Mouse (Mus musculus) liver, embryonic 14.5 days (tissue): ENCODE measurements around the gene Pdhb. TPM values are rescaled to one million over a fixed set of nuclear protein-coding genes. Genes with fewer than 3 reads are reported as not detected.

Experiments
- ATAC-seq: fragments of 200-750 bp; cut with Nextera tagmentation; 2 replicates; pipeline ENCODE4 v1.8.0; 2017; ENCODE audit warnings: moderate number of reproducible peaks, mild to moderate bottlenecking, moderate library complexity; ENCODE audit not compliant: insufficient read depth
- DNase-seq, 3 experiments: peaks; one replicate each; pipeline ENCODE4 v3.0.0-alpha.2; 2012 to 2013; ENCODE audit warnings: low read depth in 3 of 3, low spot score in 3 of 3
- H3K27ac ChIP-seq: fragments of 300-500 bp; sonication (generic); 2 replicates; pipeline ENCODE4 v1.5.1; 2014; ENCODE audit warnings: moderate library complexity, mild to moderate bottlenecking, control low read depth, inconsistent platforms
- H3K27me3 ChIP-seq: fragments of 300-500 bp; sonication (generic); 2 replicates; pipeline ENCODE4 v1.6.1; 2014; ENCODE audit warnings: mild to moderate bottlenecking, low read length, moderate library complexity; ENCODE audit not compliant: control insufficient read depth, insufficient read depth
- H3K36me3 ChIP-seq: fragments of 300-500 bp; sonication (generic); replicated peaks from 2 replicates; pipeline ENCODE4 v1.6.1; 2014; ENCODE audit warnings: low read depth; ENCODE audit not compliant: control insufficient read depth, insufficient read depth
- H3K4me1 ChIP-seq, 2 experiments: fragments of 200-500 bp in 1 of 2; fragments of 300-500 bp in 1 of 2; sonication (generic) in 1 of 2; replicated peaks; 2 replicates each; pipeline ENCODE4 v1.6.1; 2012 to 2014; ENCODE audit warnings: antibody characterized with exemption in 1 of 2, inconsistent platforms in 1 of 2, low read length in 1 of 2; ENCODE audit not compliant: control insufficient read depth in 2 of 2, insufficient read depth in 2 of 2
- H3K4me2 ChIP-seq: fragments of 300-500 bp; sonication (generic); 2 replicates; pipeline ENCODE4 v1.6.1; 2014; ENCODE audit warnings: low read depth, mild to moderate bottlenecking, control low read depth, moderate library complexity
- H3K4me3 ChIP-seq, 2 experiments: fragments of 200-500 bp in 1 of 2; fragments of 300-500 bp in 1 of 2; sonication (generic) in 1 of 2; 2 replicates each; pipeline ENCODE4 v1.5.1; 2012 to 2014; ENCODE audit warnings: low read depth in 2 of 2, low read length in 2 of 2, mild to moderate bottlenecking in 2 of 2, control low read depth in 1 of 2, inconsistent platforms in 1 of 2, moderate library complexity in 1 of 2; ENCODE audit not compliant: insufficient read depth in 1 of 2
- H3K9ac ChIP-seq: fragments of 300-500 bp; sonication (generic); replicated peaks from 2 replicates; pipeline ENCODE4 v1.6.1; 2014; ENCODE audit warnings: mild to moderate bottlenecking, control low read depth, moderate library complexity
- H3K9me3 ChIP-seq: fragments of 300-500 bp; sonication (generic); 2 replicates; pipeline ENCODE4 v1.6.1; 2016; ENCODE audit warnings: low read length, mixed read lengths; ENCODE audit not compliant: control insufficient read depth
- CTCF ChIP-seq: IDR thresholded peaks from 2 replicates; pipeline ENCODE4 v1.5.1; 2016; ENCODE audit warnings: antibody characterized with exemption, low read depth, control low read depth
- EP300 ChIP-seq: IDR thresholded peaks from 2 replicates; pipeline ENCODE4 v1.6.1; 2016; ENCODE audit warnings: antibody characterized with exemption, low read depth
- WGBS: fragments of 180-500 bp; shearing (Covaris S2); extraction: QIAGEN DNeasy Blood & Tissue Kit; methylation state at CpG from one replicate; pipeline ENCODE4 v1.1.7; 2014; ENCODE audit not compliant: insufficient replicate concordance; 5-methylcytosine and 5-hydroxymethylcytosine counted together
- polyA plus RNA-seq, 2 experiments: library from polyadenylated mRNA; depleted of rRNA in 1 of 2; stranded (reverse) in 1 of 2; unstranded in 1 of 2; fragments of >200 nt; fragmentation: Nextera tagmentation in 1 of 2; extraction: Ambion mirVana in 1 of 2; gene quantifications; 2 replicates each; pipeline versions ENCODE4 v1.2.1 to v1.2.3; 2012 to 2014

The Pdhb gene
- polyA plus RNA-seq, 2 experiments: 74.9 to 119 TPM

DNA sequence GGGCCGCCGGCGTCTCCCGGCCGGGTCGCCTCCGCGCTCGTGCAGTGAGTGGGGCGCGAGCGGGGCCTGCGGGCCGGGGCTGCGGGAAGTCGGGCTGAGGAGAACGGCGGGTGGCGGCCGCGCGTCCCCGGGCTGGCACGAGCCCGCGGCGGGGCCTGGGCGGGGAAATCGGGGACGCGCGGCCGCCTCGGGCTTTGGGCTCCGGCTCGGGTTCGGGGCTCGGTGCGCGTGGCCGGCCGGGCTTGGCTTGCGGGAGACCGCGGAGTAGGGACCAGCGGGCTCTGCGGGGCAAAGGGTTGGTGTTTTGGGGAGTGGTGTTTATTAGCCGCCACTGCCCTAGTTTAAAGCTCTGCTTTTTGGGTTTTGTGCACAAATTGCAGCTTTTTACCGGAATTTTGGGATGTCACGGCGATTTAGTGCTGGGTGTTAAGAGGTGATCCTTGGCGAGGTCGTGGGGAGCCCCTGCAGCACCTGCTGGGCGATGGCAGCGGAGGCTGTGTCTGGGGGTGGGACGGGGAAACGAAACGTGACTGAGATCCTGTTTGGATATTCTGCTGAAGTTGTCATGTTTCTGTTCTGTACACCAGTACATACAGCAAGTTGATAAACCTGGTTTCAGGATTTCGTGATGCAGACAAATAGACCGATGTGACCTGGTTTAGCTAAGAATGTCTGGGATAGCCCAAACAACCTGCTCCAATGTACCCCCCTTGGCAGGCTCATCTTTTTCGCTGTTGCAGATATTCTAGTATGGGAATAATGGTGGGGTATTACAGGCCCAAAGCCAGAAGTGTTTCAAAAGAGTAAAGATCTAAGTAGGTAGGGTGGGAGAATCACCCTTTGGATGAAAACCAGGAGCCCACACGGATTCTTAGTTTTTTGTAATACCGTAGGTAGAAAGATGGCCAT, 41.7 kb upstream of the Pdhb start:
- no peaks in the 10 kb centered on the region for H3K36me3 ChIP-seq
- no peaks in the 10 kb centered on the region for H3K9me3 ChIP-seq
- peaks cover 10 to 11% of the 10 kb centered on the region in 2 experiments for H3K4me1 ChIP-seq
- ATAC-seq (peak; percentile 79), DNase-seq (peak in 2 of 3 experiments; percentile 23 to 41)
- H3K27me3 ChIP-seq: no peaks in the 10 kb centered on the region
- H3K27ac ChIP-seq: peak overlapping the region; percentile 46
- TF ChIP-seq CTCF (0 out of 2 replicates have a peak, but pooled peaks have one; percentile 9), EP300 (no peak)
- WGBS: 2% methylated on average over 62 of the region's 63 CpGs
- H3K4me3 ChIP-seq: peak overlapping the region; percentile 83 to 90
- H3K9ac ChIP-seq: peak overlapping the region; percentile 94
- peak overlapping the region; percentile 99 for H3K4me2 ChIP-seq

DNA sequence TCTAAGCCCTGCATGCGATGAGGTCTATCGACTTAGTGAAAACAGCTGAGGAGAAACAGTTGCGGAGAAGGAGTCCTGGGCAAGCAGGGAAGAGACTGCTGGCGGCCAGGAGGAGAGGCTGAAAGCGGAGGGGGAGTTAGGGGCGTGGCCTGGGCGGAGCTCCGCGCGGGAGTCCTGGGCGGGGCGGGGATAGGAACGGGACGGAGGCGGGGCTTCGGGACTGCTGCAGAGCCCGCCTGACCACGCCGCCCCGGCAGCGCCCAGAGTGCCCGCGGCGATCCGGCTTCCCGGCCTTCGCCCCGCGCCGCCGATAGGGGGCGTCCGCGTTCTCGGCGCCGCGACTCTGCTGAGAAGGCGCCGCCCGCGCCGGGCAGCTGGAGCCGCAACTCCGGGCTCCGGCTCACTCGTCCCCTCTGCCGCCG, 41.0 kb upstream of the Pdhb start, which contains the start of gene Kctd6:
Kctd6 (plus strand) TSS at position 338 of the 422 bp plus-strand sequence.
- DNase-seq (peak; percentile 81 to 87 (median 83)), ATAC-seq (peak; percentile 93)
- peak; percentile 63 for TF ChIP-seq CTCF
- TF ChIP-seq EP300: no peak
- peaks cover 10 to 11% of the 10 kb centered on the region in 2 experiments for H3K4me1 ChIP-seq
- H3K27ac ChIP-seq: peak within 1 kb of the TSS; percentile 46
- H3K4me3 ChIP-seq: peak within 1 kb of the TSS; percentile 83 to 90
- peak within 1 kb of the TSS; percentile 94 for H3K9ac ChIP-seq
- H3K27me3 ChIP-seq: no peaks in the 10 kb centered on the region
- no peaks in the 10 kb centered on the region for H3K9me3 ChIP-seq
- H3K4me2 ChIP-seq: peak within 1 kb of the TSS; percentile 99
- WGBS: 1% methylated on average over 43 of the region's 49 CpGs
- no peaks in the 10 kb centered on the region for H3K36me3 ChIP-seq

DNA sequence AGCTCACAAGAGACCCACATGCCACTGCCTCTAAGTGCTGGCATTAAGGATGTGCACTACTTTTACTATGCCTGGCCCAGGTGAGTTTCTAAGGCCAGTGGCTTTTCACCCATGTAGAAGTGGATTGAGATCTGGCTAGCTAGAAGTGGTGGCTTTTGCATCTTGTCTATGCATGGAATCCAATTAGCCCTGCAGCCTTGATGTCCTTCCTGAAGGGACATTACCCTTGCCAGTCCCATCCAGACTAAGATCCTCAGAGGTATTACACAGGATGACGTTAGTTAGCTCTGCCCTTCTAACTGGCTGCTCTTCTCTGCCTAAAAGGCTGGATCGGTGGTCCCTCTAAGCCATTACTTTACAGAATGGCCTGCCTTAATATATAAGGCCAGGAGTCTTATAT, 40.2 kb upstream of the Pdhb start:
- no peak overlapping the region for H3K9ac ChIP-seq
- H3K36me3 ChIP-seq: no peaks in the 10 kb centered on the region
- no peak overlapping the region for H3K27ac ChIP-seq
- H3K27me3 ChIP-seq: no peaks in the 10 kb centered on the region
- DNase-seq: no peak
- ATAC-seq: no peak
- WGBS: 63% methylated on average over 2 of the region's 2 CpGs
- H3K4me2 ChIP-seq: no peak overlapping the region
- H3K4me3 ChIP-seq: no peak overlapping the region
- peaks cover 10 to 11% of the 10 kb centered on the region in 2 experiments for H3K4me1 ChIP-seq
- no peak for TF ChIP-seq EP300
- TF ChIP-seq CTCF: no peak
- no peaks in the 10 kb centered on the region for H3K9me3 ChIP-seq

- no peak for DNase-seq
- peaks cover 0 to 2% of the 10 kb centered on the region in 2 experiments; a peak in 2 of 4 replicates for H3K4me1 ChIP-seq
Measured at GRCm38 (mm10) chr14:8209896-8210295, 37.1 kb upstream of the Pdhb start.

DNA sequence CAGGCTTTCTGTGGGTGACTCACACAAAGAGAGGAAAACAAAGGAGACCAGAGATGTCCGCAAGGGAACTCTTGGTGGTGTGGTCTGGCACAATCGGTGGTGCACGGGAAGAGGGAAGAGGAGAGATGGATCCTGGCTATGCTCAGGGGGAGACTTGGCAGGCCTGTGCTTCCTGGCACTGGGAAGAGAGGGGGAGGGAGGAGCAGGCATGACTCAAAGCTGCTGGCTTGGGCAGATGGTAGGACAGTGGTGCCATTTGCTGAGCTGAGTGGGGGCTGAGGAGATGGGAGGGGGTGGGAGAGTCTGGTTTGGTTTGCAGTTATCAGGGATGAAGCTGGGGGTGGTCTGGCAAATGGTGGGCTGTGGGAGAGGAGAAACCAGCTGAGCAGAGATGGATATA, 36.1 kb upstream of the Pdhb start:
- ATAC-seq (no peak), DNase-seq (no peak)
- H3K36me3 ChIP-seq: no peaks in the 10 kb centered on the region
- no peaks in the 10 kb centered on the region for H3K27me3 ChIP-seq
- no peak overlapping the region for H3K4me2 ChIP-seq
- H3K9me3 ChIP-seq: no peaks in the 10 kb centered on the region
- no peak overlapping the region for H3K9ac ChIP-seq
- H3K4me3 ChIP-seq: no peak overlapping the region
- no peaks in the 10 kb centered on the region for H3K4me1 ChIP-seq
- no peak overlapping the region for H3K27ac ChIP-seq
- WGBS: 65% methylated on average over 3 of the region's 3 CpGs
- no peak for TF ChIP-seq CTCF
- TF ChIP-seq EP300: no peak

More at GRCm38 (mm10) chr14:8209896-8210295, 37.1 kb upstream of the Pdhb start:
- Histone ChIP-seq H3K27me3 (no peaks in the 10 kb centered on the region), H3K27ac (no peak overlapping the region), H3K4me3 (no peak overlapping the region), H3K9ac (no peak overlapping the region), H3K36me3 (no peaks in the 10 kb centered on the region), H3K4me2 (no peak overlapping the region), H3K9me3 (no peaks in the 10 kb centered on the region)
- WGBS: 80% methylated on average over 2 of the region's 2 CpGs
- TF ChIP-seq EP300: no peak
- no peak for TF ChIP-seq CTCF
- ATAC-seq: no peak
